Mouse (Mus musculus): ENCODE data around the gene Fhit. TPM values are rescaled to one million over a fixed set of nuclear protein-coding genes. Genes with fewer than 3 reads are reported as not detected.

Gene Fhit
- total RNA-seq, 4 experiments from 2014 or later: 1.2 to 2.0 (median 1.5) TPM

DNA sequence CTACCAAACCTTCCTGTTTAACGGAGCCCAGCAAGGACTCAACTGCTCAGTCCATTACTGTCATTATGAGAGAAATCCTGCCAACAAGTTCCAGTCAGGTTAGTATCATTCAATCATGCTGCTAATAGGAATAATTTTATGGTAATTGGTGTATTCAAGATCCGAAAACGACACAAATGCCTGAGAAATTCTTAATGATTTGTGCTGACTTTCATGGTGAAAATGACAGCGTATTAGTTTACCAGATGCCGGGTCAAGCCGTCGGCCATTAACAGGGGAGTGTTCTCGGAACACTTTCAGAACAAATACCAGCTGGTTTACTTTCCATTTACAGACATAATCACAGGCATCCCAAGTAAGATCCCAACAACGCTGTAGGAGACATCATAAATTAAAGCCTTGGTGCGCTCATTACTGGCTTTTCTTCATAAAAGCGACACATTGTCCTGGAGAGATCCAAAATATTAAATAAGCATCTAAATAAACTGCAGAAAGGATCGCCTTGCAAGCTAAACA is 451.0 kb downstream of the Fhit start:
- no peak for DNase-seq (ENCODE audit: low spot score)

DNA sequence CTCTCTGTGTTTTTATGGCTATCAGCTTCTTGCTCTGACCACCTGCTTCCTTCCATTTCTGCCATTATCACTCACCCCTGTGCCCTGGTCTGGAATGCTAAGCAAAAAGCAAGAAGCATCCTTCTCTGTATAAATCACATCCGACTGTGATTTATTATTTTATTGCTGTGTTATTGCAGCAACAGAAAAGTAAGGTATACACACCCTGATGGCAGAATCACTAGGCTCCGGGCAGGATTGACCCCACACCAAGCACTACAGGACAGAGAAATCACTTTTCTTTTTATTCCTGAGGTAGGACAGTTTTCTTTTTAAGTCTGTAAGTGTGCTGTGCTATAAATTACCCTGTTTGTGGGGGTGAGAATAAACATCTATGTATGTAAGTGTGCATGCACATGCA is 460.1 kb downstream of the Fhit start:
- no peak for DNase-seq (ENCODE audit: low spot score)

GRCm38 (mm10) chr14:10680041-10680440 is 481.8 kb downstream of the Fhit start:
- DNase-seq (ENCODE audit: low spot score): no peak

DNA sequence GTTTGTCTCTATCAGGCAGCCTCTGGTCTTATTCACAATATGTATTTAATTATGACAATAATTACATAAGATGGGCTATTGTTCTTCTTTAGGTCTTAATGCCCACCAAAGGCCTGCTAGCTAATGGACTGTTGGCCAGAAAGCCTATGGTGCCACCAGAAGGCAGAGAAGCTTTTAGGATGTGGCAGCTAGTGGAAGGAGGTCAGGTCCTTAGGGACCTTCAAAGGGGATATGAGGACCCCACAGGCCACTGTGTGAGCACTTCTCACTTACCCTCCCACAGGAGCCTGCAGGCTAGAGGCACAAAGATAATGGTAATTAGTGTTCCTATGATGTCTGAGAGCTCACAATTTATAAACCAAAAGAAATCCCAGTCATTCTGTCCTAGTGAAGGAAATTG is 482.2 kb downstream of the Fhit start:
- no peak for DNase-seq (ENCODE audit: low spot score)

GRCm38 (mm10) chr14:10677627-10678026 is 484.2 kb downstream of the Fhit start:
- DNase-seq (ENCODE audit: low spot score): peak; percentile 59

GRCm38 (mm10) chr14:10660247-10660646 is 501.6 kb downstream of the Fhit start:
- DNase-seq (ENCODE audit: low spot score): no peak

GRCm38 (mm10) chr14:10659326-10659725 is 502.5 kb downstream of the Fhit start:
- no peak for DNase-seq (ENCODE audit: low spot score)

DNA sequence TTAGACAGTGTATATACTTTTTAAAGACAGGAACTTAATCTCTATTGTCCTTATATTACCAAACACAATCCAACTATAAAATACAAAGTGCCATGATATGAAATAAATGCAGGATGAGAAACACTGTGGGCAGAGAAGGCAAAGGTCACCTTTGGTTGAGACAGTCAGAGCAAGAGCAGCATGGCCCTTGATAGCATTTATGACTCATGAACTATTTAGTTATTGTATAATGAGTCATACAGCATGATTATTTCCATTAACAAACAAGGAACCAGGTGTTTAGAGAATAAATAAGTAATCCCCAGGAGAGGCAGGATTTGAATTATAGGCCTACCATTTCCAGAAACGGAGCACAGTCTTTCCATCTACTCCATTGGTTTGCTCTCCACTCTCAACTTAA is 503.6 kb downstream of the Fhit start:
- no peak for DNase-seq (ENCODE audit: low spot score)

DNA sequence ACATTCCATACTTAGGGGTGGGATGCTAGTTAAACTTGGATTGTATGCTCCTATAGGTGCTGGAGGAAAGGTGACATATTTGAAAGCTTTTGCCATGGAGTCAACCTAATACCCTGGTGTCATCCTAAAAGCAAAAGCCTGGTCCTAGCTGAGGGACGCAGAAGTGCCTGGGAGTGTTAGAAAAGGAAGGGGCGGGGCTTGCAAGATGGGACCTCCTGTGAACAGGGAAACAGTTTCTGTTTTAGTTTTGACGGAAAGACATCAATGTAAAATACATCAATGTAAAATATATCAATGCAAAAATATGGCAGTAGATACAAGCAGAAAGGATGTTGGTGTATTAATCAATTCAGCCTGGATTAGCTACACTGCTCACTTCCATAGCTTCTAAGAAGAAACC is 504.5 kb downstream of the Fhit start:
- no peak for DNase-seq (ENCODE audit: low spot score)

- DNase-seq (ENCODE audit: low spot score): peak; percentile 46
These were observed 506.0 kb downstream of the Fhit start for GRCm38 (mm10) chr14:10655842-10656241.

DNA sequence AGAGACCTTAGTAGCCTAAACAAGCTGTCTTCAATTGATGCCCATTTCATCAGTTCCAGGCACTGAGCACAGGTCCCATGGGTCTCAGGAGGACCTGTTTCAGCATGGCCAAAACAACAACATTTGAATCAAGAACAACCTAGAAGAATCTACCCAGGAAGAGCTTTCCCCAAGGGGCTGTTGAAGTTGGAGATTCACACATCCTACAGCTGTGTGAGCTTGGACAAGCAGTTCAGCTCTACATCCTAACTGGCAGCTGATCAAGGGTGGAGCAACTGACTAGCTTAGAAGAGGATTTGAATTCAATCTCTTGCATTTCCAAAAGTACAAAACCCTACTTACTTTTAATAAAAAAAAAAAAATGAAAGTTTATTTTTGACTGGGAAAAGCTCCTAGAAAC is 514.0 kb downstream of the Fhit start:
- DNase-seq (ENCODE audit: low spot score): peak; percentile 58

GRCm38 (mm10) chr14:10631783-10632182 is 530.1 kb downstream of the Fhit start:
- no peak for DNase-seq (ENCODE audit: low spot score)

DNA sequence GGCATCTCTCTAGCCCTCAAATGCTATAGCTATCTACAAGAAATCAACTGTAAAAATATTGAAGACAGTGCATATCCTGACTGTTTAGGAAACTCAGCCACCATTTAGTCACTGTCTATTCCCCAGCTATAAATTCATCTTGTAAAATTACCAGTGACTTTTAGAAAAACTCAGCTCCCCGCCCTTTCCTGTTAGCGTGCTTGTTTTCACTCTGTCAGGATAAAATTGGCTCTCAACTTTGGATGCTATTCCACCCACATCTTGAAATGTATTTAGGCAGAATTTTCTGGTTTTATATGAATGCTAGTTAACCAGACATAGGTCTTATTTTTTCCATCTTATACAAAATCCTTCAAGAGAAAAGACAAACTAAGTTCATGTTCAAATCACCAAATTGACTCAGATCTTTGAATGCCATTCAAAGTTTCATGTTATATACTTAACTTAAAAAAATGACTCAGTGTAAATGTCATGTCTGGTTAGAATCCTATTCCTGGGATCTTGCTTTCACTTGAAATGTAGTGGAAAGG is 530.9 kb downstream of the Fhit start:
- no peak for DNase-seq (ENCODE audit: low spot score)

- no peak for DNase-seq (ENCODE audit: low spot score)
These were observed 568.4 kb downstream of the Fhit start for GRCm38 (mm10) chr14:10593467-10593866.

DNA sequence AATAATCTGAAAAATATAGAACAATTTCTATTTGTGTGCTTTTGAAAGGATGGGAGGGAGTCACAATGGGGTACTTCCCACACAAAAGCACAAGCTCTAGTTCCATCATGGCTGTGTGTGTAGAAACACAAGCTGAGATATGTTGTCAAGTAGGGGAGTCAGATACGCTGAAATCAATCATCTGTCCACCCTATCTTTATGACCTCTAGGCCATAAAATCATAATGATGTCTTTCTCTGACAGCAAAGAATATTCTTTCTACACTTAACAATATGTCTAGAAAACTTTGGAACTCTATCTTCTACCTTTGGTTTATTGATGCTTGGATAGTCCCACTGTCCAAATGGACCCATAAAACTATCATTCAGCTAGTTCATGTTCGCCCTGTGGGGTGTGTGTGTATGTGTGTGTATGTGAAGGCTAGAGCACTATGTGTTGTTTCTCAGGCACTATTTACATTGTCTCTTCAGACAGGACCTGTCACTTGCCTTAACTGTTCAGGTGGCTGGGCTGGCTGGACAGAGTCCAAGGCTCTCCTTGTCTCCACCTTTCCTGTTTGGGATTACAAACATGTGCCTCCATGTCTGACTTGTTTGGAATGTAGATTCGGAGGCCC is 592.8 kb downstream of the Fhit start:
- no peak for DNase-seq (ENCODE audit: low spot score)

DNA sequence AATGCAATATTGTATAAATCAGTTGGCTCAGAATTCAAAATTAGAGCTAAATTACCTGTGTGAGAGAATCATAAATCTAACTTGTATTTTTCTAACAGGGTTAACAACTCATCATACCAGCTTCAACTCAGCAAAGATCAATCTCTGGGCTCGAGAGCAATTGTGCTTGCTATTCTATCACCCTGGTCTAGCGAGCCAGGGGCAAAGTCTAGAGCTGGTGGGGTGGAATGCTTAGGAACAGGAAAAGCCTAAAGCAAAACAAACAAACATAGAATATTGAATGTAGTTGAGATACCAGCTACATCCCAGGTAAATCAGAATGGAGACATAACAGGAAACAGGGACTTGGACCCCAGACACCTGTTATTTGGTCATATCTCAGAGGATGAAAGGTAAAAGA is 594.1 kb downstream of the Fhit start:
- no peak for DNase-seq (ENCODE audit: low spot score)

DNA sequence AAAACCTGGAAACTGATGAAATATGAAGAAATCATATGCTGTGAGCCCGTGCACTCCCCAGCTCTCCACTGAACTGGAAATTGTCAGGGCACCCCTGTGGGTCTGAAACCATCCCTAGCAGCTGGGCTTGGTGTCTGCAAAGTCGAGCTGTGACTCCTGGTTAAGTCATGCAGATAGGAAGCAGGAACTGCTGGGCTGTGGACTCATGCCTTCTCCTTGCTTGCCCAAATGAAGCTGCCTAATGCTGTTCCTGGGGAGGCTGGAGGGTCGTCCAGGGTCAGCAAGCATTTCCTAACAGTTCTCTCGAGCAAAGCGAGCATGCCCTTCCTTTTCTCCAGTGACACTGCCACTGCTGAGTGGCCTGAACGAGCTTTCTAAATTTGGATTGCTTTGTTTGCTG is 607.1 kb downstream of the Fhit start:
- peak; percentile 11 for DNase-seq (ENCODE audit: low spot score)

DNA sequence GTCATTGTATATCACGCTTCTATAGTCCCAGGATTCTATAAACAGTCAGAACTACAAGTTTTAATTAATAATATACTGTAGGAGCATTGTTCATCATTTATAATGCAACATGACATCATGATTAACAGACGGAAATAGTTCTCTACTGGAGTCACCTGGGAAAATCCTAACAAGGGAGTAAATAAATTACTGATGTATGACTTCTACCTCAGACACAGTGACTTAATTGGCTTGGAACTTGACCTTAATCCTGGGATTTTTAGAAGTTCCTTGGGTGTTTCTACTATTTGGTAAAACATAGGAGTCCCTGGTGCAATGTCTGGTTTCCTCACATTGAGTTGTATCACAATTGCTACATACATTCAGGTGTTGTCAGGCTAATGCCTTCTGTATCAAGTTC is 613.2 kb downstream of the Fhit start:
- no peak for DNase-seq (ENCODE audit: low spot score)

DNA sequence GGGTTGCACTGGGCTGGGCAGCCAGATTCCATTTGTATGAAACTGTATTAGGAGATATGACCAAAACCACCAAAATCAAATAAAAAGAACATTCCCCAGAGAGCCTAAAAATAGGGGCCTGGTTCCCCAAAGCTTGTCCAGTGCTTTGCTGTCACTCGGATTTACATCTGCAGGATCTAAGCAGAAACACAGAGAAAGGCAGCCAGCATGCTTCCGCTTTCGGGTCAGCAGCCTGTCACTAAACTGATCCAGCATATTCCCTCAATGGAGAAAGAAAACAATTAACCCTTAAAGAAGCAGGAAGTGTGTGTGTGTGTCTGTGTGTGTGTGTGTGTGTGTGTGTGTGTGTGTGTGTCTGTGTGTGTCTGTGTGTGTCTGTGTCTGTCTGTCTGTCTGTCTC is 615.9 kb downstream of the Fhit start:
- no peak for DNase-seq (ENCODE audit: low spot score)

GRCm38 (mm10) chr14:10534862-10535261 is 627.0 kb downstream of the Fhit start:
- DNase-seq (ENCODE audit: low spot score): no peak

DNA sequence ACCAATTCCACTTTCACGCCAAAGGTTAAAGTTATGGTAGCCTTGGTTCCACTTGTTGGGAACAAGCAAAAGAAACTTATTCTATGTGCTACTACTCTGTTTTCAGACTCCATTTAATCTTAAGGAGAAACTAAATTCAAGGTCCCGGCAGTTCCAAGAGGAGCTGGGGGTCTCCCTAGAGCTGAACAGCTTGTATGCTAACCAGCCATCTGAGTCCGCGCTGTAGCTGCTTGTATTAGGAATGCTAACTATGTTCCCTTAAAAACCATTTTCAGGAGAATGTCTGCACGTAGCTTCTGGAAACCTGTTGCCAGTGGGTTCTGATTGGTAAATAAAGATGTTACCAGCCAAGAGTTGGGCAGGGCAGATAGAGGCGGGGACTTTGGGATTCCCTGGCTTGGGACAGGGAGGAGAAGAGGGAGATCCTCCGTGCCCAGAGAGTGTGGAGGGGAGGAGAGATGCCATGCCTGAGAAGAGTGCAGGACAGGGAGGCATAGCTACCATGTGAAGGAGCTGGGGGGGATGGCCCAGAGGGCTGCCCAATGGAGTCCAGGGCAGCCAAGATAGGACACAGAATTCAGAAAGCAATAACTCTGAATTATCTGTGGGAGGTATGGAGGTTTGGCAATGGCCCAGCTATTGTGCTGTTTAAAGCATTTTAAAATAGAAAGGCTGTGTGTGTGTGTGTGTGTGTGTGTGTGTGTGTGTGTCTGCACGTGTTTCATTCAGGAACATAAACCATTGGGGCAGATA is 629.9 kb downstream of the Fhit start:
- DNase-seq (ENCODE audit: low spot score): no peak

DNA sequence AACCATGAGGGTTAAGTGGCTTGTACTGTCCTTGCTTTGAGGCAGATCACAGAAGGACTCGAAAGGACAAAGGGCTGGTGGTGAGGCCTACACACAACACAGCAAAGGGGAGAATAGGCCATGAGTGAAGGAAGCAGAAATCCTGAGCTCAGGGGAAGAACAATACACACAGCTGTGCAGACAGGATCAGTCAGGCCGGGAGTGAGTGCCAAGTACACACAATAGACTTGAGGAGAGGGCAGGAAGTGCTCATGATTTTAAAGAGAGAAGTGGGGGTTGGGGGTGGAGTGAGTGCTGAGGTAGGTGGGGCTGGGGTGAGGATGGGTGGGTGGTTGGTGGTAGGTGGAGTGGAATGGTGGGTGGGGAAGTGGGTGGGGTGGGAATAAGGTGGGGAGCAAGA is 635.0 kb downstream of the Fhit start:
- DNase-seq (ENCODE audit: low spot score): peak; percentile 6

DNA sequence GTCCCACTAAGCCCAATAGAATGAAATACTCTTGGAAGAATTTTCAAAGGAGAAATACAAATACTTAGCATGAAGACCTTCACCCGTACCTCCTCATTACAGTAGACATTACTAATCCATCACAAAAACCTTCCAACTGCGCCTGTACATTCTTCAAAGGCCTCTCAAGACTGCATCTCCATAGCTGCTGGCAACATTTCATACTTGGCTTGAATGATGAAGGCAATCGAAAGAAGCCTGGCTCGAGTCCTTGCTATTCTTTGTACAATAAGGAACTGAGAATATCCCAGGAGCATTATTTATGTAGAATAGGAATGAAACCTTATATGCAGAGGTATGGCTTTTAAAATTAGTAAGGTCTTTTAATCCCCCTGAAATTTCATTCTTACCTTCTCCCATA is 636.0 kb downstream of the Fhit start:
- DNase-seq (ENCODE audit: low spot score): no peak
